9 mouse cellular contexts compared by ENCODE assay signal in genomic region chrX:162800371-162800770, GRCm38 (mm10). TPM values are rescaled to one million over a fixed set of nuclear protein-coding genes. Genes with fewer than 3 reads are reported as not detected.
DNase-seq lines count a peak whose midpoint lies in the region; ATAC-seq lines count a peak whose summit lies in the region.
"Had no signal": no experiment of that assay in that cellular context is flagged by ENCODE, and none has a peak within 500 bp of the region (broad histone marks: within the 10 kb centered on the region; RNA-seq: fewer than 3 reads in every experiment).

No protein-coding gene starts in this region.

- peaks cover 7% of the 10 kb centered on the region; the same call in 1 of the 2 replicates for H3K36me3 ChIP-seq in forebrain, embryonic 14.5 days (ENCODE audit: control insufficient read depth, insufficient read depth, low read length)
- no peaks in the 10 kb centered on the region for H3K36me3 ChIP-seq in forebrain, embryonic 15.5 days
- H3K36me3 ChIP-seq: neural tube, embryonic 12.5 days had no signal

- H3K9me3 ChIP-seq in forebrain, embryonic 14.5 days (replicated peaks; ENCODE audit: control insufficient read depth, low read length), result no peaks in the 10 kb centered on the region
- H3K9me3 ChIP-seq in forebrain, embryonic 15.5 days, result no peaks in the 10 kb centered on the region
- H3K9me3 ChIP-seq: neural tube, embryonic 12.5 days had no signal

- H3K4me3 ChIP-seq in forebrain, embryonic 14.5 days (ENCODE audit: low read depth, low read length), result no peak overlapping the region
- no peak overlapping the region for H3K4me3 ChIP-seq in forebrain, embryonic 15.5 days
- H3K4me3 ChIP-seq: neural tube, embryonic 12.5 days had no signal

- H3K27me3 ChIP-seq in forebrain, embryonic 14.5 days (replicated peaks; ENCODE audit: control insufficient read depth, insufficient read depth, low read length), result no peaks in the 10 kb centered on the region
- no peaks in the 10 kb centered on the region for H3K27me3 ChIP-seq in forebrain, embryonic 15.5 days
- H3K27me3 ChIP-seq: neural tube, embryonic 12.5 days had no signal

- H3K4me1 ChIP-seq in forebrain, embryonic 14.5 days (ENCODE audit: control insufficient read depth, insufficient read depth, low read length), result no peaks in the 10 kb centered on the region
- H3K4me1 ChIP-seq in forebrain, embryonic 15.5 days, result no peaks in the 10 kb centered on the region
- H3K4me1 ChIP-seq: neural tube, embryonic 12.5 days had no signal

- ATAC-seq in forebrain, embryonic 14.5 days, result no peak
- ATAC-seq in forebrain, embryonic 15.5 days (replicated peaks), result no peak

- no peak overlapping the region for H3K4me2 ChIP-seq in forebrain, embryonic 14.5 days (ENCODE audit: low read length)
- no peak overlapping the region for H3K4me2 ChIP-seq in forebrain, embryonic 15.5 days (replicated peaks)
- H3K4me2 ChIP-seq: neural tube, embryonic 12.5 days had no signal

- no peak overlapping the region for H3K9ac ChIP-seq in forebrain, embryonic 14.5 days (ENCODE audit: low read length)
- no peak overlapping the region for H3K9ac ChIP-seq in forebrain, embryonic 15.5 days (replicated peaks)
- H3K9ac ChIP-seq: neural tube, embryonic 12.5 days had no signal

- peak; percentile 60 for DNase-seq in forebrain, embryonic 14.5 days (ENCODE audit: low spot score)
- DNase-seq in urinary bladder, postnatal 14 days (ENCODE audit: low spot score), result peak; percentile 29
- no peak for DNase-seq in urinary bladder, postnatal 10 days (ENCODE audit: low spot score)
- peak; percentile 52 to 73 for DNase-seq in cerebellum, postnatal 25 days
- DNase-seq in kidney, adult 8-10 months, result peak; percentile 37 to 43
- DNase-seq in lung, postnatal 14 days, result peak; percentile 48
- peak; percentile 11 for DNase-seq in spleen, adult 12 weeks (ENCODE audit: low spot score)

- no peak overlapping the region for H3K27ac ChIP-seq in forebrain, embryonic 14.5 days (ENCODE audit: low read depth, low read length)
- no peak overlapping the region for H3K27ac ChIP-seq in forebrain, embryonic 15.5 days (replicated peaks)
- H3K27ac ChIP-seq: neural tube, embryonic 12.5 days had no signal

RNA-seq across cellular contexts. Expression of gene Txlng, which starts 28.9 kb away (rescaled TPM):
- 13.6 and 14.8 TPM in 2 replicates for polyA plus RNA-seq in forebrain, embryonic 14.5 days (2014; fragmentation: Nextera tagmentation; extraction: Ambion mirVana)
- polyA plus RNA-seq in forebrain, embryonic 15.5 days (2015; fragmentation: Nextera tagmentation; extraction: Ambion mirVana), result 15.0 and 15.4 TPM in 2 replicates

RNA-seq across cellular contexts. Expression of gene Rbbp7, which starts 40.2 kb away (rescaled TPM):
- polyA plus RNA-seq in forebrain, embryonic 14.5 days (2014; fragmentation: Nextera tagmentation; extraction: Ambion mirVana), result 232 and 256 TPM in 2 replicates
- polyA plus RNA-seq in forebrain, embryonic 15.5 days (2015; fragmentation: Nextera tagmentation; extraction: Ambion mirVana), result 229 and 233 TPM in 2 replicates
